Mouse (Mus musculus) myocyte (in vitro differentiated cells): Measurements from ENCODE around the gene Tcea3. TPM values are rescaled to one million over a fixed set of nuclear protein-coding genes. Genes with fewer than 3 reads are reported as not detected.

Experiments
- H3K27me3 ChIP-seq: one replicate; pipeline ENCODE4 v1.6.1; 2011; ENCODE audit not compliant: control insufficient read depth, insufficient read depth, insufficient read length
- H3K36me3 ChIP-seq: one replicate; pipeline ENCODE4 v1.6.1; 2011; ENCODE audit not compliant: control insufficient read depth, insufficient read depth
- H3K4me2 ChIP-seq: one replicate; pipeline ENCODE4 v1.6.1; 2011; ENCODE audit warnings: low read depth, control low read depth
- H3K4me3 ChIP-seq: one replicate; pipeline ENCODE4 v1.5.1; 2011; ENCODE audit warnings: mild to moderate bottlenecking, control low read depth, moderate library complexity
- H3K79me2 ChIP-seq: one replicate; pipeline ENCODE4 v1.6.1; 2011; ENCODE audit not compliant: control insufficient read depth, insufficient read depth
- H3ac ChIP-seq: one replicate; pipeline ENCODE4 v1.6.1; 2011; ENCODE audit not compliant: control insufficient read depth, insufficient read length
- CEBPB ChIP-seq: IDR thresholded peaks from 2 replicates; pipeline ENCODE4 v1.6.1; 2011; ENCODE audit warnings: mild to moderate bottlenecking, moderate library complexity; ENCODE audit not compliant: poor library complexity, insufficient read depth, severe bottlenecking
- E2F4 ChIP-seq: IDR thresholded peaks from one replicate; pipeline ENCODE4 v1.6.1; 2011; ENCODE audit warnings: mild to moderate bottlenecking, control low read depth, moderate library complexity; ENCODE audit not compliant: insufficient read depth
- MAX ChIP-seq: IDR thresholded peaks from one replicate; pipeline ENCODE4 v1.6.1; 2011; ENCODE audit warnings: low read depth, mild to moderate bottlenecking, control low read depth
- MYOD1 ChIP-seq, 3 experiments: IDR thresholded peaks; one replicate each; pipeline ENCODE4 v1.6.1; 2011; ENCODE audit warnings: control low read depth in 2 of 3, low read depth in 2 of 3, mild to moderate bottlenecking in 2 of 3, moderate library complexity in 1 of 3; ENCODE audit not compliant: insufficient read length in 2 of 3, control insufficient read depth in 1 of 3
- MYOG ChIP-seq, 3 experiments: IDR thresholded peaks; one replicate each; pipeline ENCODE4 v1.6.1; 2011; ENCODE audit warnings: control low read depth in 2 of 3, low read depth in 2 of 3, mild to moderate bottlenecking in 2 of 3; ENCODE audit not compliant: insufficient read length in 2 of 3, control insufficient read depth in 1 of 3, insufficient read depth in 1 of 3
- POLR2A ChIP-seq: IDR thresholded peaks from one replicate; pipeline ENCODE4 v1.6.1; 2011; ENCODE audit warnings: low read depth, mild to moderate bottlenecking, control low read depth, moderate library complexity; ENCODE audit not compliant: insufficient read length
- POLR2AphosphoS2 ChIP-seq: IDR thresholded peaks from one replicate; pipeline ENCODE4 v1.6.1; 2011; ENCODE audit warnings: low read depth, control low read depth; ENCODE audit not compliant: insufficient read length
- REST ChIP-seq: IDR thresholded peaks from one replicate; pipeline ENCODE4 v1.6.1; 2011; ENCODE audit warnings: mild to moderate bottlenecking, control low read depth, moderate library complexity; ENCODE audit not compliant: insufficient read depth, insufficient read length
- SRF ChIP-seq: IDR thresholded peaks from one replicate; pipeline ENCODE4 v1.6.1; 2011; ENCODE audit warnings: low read depth; ENCODE audit not compliant: control insufficient read depth, insufficient read length
- TCF12 ChIP-seq: IDR thresholded peaks from one replicate; pipeline ENCODE4 v1.6.1; 2011; ENCODE audit warnings: mild to moderate bottlenecking, control low read depth; ENCODE audit not compliant: poor library complexity, insufficient read depth, severe bottlenecking
- TCF3 ChIP-seq: IDR thresholded peaks from one replicate; pipeline ENCODE4 v1.6.1; 2011; ENCODE audit warnings: low read depth, control low read depth; ENCODE audit not compliant: insufficient read length
- USF1 ChIP-seq: IDR thresholded peaks from one replicate; pipeline ENCODE4 v1.6.1; 2011; ENCODE audit warnings: low read depth, mild to moderate bottlenecking, control low read depth, moderate library complexity
- polyA plus RNA-seq: library from polyadenylated mRNA; unstranded; fragments of >200 nt; fragmentation: generic; extraction: Trizol; gene quantifications from one replicate; pipeline ENCODE4 v1.2.1, GENCODE M21; 2012; ENCODE audit warnings: missing spikeins

Gene Tcea3
- polyA plus RNA-seq, 1 experiment = 5.5 TPM

DNA sequence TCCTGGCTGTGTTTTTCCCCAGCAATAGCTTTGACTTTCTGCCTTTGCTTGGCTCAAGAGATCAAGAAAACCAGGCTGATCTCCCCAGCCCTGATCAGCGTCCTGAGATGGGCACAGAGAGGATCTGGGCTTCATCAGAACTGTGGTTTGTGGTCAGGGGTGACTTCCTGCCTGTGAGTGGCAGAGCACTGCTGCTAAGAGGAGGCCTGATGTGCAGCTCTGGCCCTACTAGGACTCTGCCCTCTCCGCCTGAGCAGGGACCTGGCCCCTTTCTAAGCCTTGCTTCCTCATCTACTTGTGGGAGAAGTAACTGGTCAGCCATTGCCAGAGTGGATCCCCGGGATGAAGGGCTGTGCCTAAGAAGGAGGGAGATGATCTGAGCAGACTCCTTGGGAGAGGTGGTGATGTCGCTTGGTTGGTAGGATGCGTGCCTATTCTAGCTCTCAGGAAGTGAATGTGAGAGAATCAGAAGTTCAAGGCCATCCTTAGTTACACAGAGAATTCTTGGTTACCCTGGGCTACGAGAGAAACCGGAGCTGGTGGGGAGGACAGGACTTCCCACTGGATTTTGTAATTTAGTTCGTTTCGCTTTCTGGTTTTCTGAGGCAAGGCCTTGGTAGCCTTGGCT, 19.3 kb downstream of the Tcea3 start:
- Histone ChIP-seq H3K4me2 (no peak overlapping the region), H3K79me2 (no peaks in the 10 kb centered on the region), H3K4me3 (no peak overlapping the region), H3K36me3 (no peaks in the 10 kb centered on the region), H3ac (no peak overlapping the region), H3K27me3 (no peaks in the 10 kb centered on the region)
- TF ChIP-seq TCF12 (no peak), MYOG (IDR thresholded peaks at IDR 0.05; ENCODE audit: control insufficient read depth in 1 of 3, insufficient read depth in 1 of 3, insufficient read length in 2 of 3, low read depth in 2 of 3) (no peak), CEBPB (no peak), E2F4 (no peak), POLR2A (no peak), MAX (no peak), TCF3 (no peak), REST (no peak), MYOD1 (IDR thresholded peaks at IDR 0.05; ENCODE audit: control insufficient read depth in 1 of 3, insufficient read length in 2 of 3, low read depth in 2 of 3) (no peak), SRF (no peak), USF1 (no peak), POLR2AphosphoS2 (no peak)

DNA sequence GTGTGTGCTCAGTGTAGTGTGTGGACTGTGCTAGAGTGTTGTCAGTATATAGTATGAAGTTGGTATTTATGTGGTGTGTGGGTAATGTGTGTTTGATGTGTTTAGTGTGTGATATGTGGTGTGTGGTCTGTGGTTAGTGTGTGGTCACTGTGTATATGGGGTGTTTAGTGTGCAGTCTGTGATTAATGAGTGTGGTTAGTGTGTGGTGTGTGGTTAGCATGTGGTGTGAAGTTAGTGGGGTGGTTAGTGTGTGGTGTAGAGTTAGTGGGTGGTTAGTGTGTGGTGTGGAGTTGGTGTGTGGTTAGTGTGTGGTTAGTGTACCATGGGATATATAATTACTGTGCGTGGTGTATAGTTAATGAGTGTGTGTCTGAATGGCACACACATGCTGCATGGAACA, 21.4 kb downstream of the Tcea3 start:
- no peak overlapping the region for H3K4me3 ChIP-seq
- no peaks in the 10 kb centered on the region for H3K36me3 ChIP-seq
- H3K27me3 ChIP-seq = no peaks in the 10 kb centered on the region
- no peak overlapping the region for H3K4me2 ChIP-seq
- TF ChIP-seq MAX (no peak), REST (no peak), MYOD1 (IDR thresholded peaks at IDR 0.05; ENCODE audit: control insufficient read depth in 1 of 3, insufficient read length in 2 of 3, low read depth in 2 of 3) (no peak), CEBPB (no peak), TCF3 (no peak), TCF12 (no peak), POLR2A (no peak), MYOG (IDR thresholded peaks at IDR 0.05; ENCODE audit: control insufficient read depth in 1 of 3, insufficient read depth in 1 of 3, insufficient read length in 2 of 3, low read depth in 2 of 3) (no peak)
- H3K79me2 ChIP-seq = no peaks in the 10 kb centered on the region
- no peak overlapping the region for H3ac ChIP-seq

DNA sequence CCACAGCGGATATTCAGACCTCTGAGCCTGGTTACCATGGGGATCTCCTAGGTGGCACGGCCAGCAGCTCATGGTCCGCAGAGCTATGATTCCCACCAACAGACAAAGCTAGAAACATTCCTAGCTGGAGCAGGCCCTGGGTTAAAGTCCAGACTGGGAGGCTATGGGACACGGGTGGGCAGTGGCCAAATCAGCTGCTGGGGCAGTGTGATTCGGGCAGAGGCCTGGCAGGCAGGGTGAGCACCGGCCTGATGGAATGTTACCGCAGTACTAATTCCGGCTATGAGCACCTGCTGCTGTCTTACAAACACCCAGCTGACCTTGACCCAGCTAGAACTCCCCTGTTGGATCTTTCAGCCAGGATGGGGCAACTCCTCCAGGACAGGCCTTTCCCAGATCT, 23.1 kb downstream of the Tcea3 start:
- H3K4me2 ChIP-seq = no peak overlapping the region
- H3K4me3 ChIP-seq = no peak overlapping the region
- no peaks in the 10 kb centered on the region for H3K36me3 ChIP-seq
- no peaks in the 10 kb centered on the region for H3K79me2 ChIP-seq
- no peak overlapping the region for H3ac ChIP-seq
- peaks cover 7% of the 10 kb centered on the region for H3K27me3 ChIP-seq
- TF ChIP-seq CEBPB = no peak
- no peak for TF ChIP-seq E2F4
- TF ChIP-seq POLR2AphosphoS2 = no peak
- TF ChIP-seq MYOD1 (IDR thresholded peaks at IDR 0.05; ENCODE audit: control insufficient read depth in 1 of 3, insufficient read length in 2 of 3, low read depth in 2 of 3) = peak; percentile 10 to 87 (median 79)
- peak in 1 of 3 experiments; percentile 60 for TF ChIP-seq MYOG (IDR thresholded peaks at IDR 0.05; ENCODE audit: control insufficient read depth in 1 of 3, insufficient read depth in 1 of 3, insufficient read length in 2 of 3, low read depth in 2 of 3)
- TF ChIP-seq REST = no peak

DNA sequence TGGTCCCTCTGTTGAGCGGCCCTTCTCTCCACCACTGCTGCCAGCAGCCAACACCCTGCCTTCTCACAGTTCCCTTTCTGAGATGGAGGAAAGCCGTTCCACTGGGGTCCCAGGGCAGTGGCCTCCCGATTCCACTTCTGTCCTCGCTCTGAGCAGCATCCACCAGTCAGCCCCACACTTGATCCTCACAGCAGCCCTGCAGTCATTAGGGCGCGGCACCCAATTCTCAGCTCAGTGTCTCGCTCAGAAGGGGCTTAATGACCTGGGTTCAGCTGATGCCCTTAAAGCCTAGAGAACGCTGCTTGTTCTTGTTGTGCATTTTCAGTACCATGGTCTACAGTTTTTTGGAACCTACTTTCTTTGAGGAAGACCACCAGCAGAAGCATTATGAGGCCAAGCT, 33.6 kb downstream of the Tcea3 start:
- Histone ChIP-seq H3K4me3 (no peak overlapping the region), H3K36me3 (no peaks in the 10 kb centered on the region), H3K27me3 (peaks cover 19% of the 10 kb centered on the region), H3K4me2 (no peak overlapping the region), H3K79me2 (no peaks in the 10 kb centered on the region), H3ac (no peak overlapping the region)
- TF ChIP-seq SRF (no peak), CEBPB (no peak), POLR2AphosphoS2 (no peak), MYOG (IDR thresholded peaks at IDR 0.05; ENCODE audit: control insufficient read depth in 1 of 3, insufficient read depth in 1 of 3, insufficient read length in 2 of 3, low read depth in 2 of 3) (no peak), POLR2A (no peak), TCF12 (no peak), MYOD1 (IDR thresholded peaks at IDR 0.05; ENCODE audit: control insufficient read depth in 1 of 3, insufficient read length in 2 of 3, low read depth in 2 of 3) (no peak), MAX (no peak)

DNA sequence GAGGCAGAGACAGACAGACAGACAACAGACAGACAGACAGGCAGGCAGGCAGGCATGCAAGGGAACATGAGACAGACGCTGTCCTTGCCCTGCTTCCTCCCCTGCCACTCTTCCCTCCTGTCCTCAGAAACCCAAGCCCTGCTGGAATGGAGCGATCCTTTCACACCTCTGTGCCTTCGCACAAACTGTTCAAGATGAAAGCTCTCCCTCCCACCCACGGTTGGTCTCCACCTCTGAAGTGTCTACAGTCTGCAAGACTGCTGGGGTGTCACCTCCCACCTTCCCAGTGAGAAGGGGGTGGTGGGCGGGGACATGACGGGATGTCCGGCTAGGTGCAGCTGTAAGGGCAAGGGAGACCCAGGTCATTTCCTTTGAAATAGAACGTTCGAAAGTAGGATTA, 34.1 kb downstream of the Tcea3 start:
- peaks cover 14% of the 10 kb centered on the region for H3K27me3 ChIP-seq
- peaks cover 4% of the 10 kb centered on the region for H3K79me2 ChIP-seq
- H3K36me3 ChIP-seq = no peaks in the 10 kb centered on the region
- H3ac ChIP-seq = no peak overlapping the region
- H3K4me3 ChIP-seq = no peak overlapping the region
- no peak overlapping the region for H3K4me2 ChIP-seq
- TF ChIP-seq POLR2AphosphoS2 = no peak
- TF ChIP-seq MYOD1 (IDR thresholded peaks at IDR 0.05; ENCODE audit: control insufficient read depth in 1 of 3, insufficient read length in 2 of 3, low read depth in 2 of 3) = no peak
- no peak for TF ChIP-seq MAX
- no peak for TF ChIP-seq POLR2A
- TF ChIP-seq CEBPB = no peak
- TF ChIP-seq USF1 = no peak
- TF ChIP-seq SRF = no peak
- TF ChIP-seq TCF3 = no peak
